Mouse (Mus musculus): Measurements from ENCODE around the gene Serpina5. TPM values are rescaled to one million over a fixed set of nuclear protein-coding genes. Genes with fewer than 3 reads are reported as not detected.

Serpina5 gene
- polyA plus RNA-seq, 1 experiment from 2014 or later, result not detected

DNA sequence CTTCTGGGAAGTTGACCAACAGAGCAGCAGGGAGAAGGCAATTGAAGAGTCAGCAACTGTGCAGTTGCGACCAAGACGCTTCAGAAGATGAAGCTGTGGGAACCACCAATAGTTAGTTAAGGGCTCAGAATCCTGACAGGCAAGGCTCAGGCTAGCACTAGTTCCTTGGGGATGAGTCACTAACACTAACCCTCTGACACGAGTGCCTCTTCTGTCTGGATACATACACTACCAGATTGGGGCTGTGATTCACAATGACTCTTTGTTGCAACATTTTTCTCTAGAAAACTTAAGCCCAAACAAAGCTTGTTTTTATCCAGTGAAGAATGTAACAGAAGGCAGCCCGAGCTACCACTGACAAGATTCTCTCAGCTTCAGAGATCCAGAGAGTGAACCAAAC is 35.9 kb upstream of the Serpina5 start:
- no peak overlapping the region for H3K9ac ChIP-seq (replicated peaks; ENCODE audit: low read length)
- H3K9me3 ChIP-seq (replicated peaks; ENCODE audit: control insufficient read depth, low read length), result no peaks in the 10 kb centered on the region
- H3K4me2 ChIP-seq (ENCODE audit: low read depth, low read length), result no peak overlapping the region
- no peak overlapping the region for H3K4me3 ChIP-seq (ENCODE audit: low read depth, low read length)
- WGBS, result 73% methylated on average over 4 of the region's 4 CpGs
- no peaks in the 10 kb centered on the region for H3K27me3 ChIP-seq (ENCODE audit: control insufficient read depth, insufficient read depth, low read length)
- no peak for DNase-seq (ENCODE audit: low spot score)
- H3K36me3 ChIP-seq (replicated peaks; ENCODE audit: control insufficient read depth, insufficient read depth, low read depth, low read length), result no peaks in the 10 kb centered on the region
- no peaks in the 10 kb centered on the region for H3K4me1 ChIP-seq (ENCODE audit: control insufficient read depth, insufficient read depth, low read length)
- H3K27ac ChIP-seq (replicated peaks; ENCODE audit: low read depth, low read length), result no peak overlapping the region
- ATAC-seq (replicated peaks; ENCODE audit: insufficient number of reproducible peaks, low FRiP score, low TSS enrichment, low read depth), result no peak

DNA sequence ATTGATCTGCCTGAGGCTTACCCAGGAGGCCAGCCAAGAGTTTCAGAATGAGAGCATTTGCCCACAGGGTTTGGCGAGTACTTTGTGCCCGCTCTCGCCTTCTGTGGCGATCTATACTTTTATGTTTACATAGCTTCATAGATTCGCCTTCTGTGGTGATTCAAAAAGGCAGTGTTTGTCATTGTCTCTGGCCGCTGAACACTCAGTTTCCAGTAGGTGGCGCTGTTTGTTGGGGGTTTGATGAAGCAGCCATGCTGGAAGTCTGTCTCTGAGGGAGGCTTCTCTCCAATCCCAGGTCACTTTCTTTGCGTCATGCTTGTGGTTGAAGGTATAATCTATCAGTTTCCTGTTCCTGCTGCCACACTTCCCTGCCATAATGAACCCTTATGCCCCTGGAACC is 34.7 kb upstream of the Serpina5 start:
- no peaks in the 10 kb centered on the region for H3K4me1 ChIP-seq (ENCODE audit: control insufficient read depth, insufficient read depth, low read length)
- no peaks in the 10 kb centered on the region for H3K36me3 ChIP-seq (replicated peaks; ENCODE audit: control insufficient read depth, insufficient read depth, low read depth, low read length)
- DNase-seq (ENCODE audit: low spot score) (peak; percentile 83), ATAC-seq (replicated peaks; ENCODE audit: insufficient number of reproducible peaks, low FRiP score, low TSS enrichment, low read depth) (no peak)
- H3K27ac ChIP-seq (replicated peaks; ENCODE audit: low read depth, low read length), result no peak overlapping the region
- H3K4me2 ChIP-seq (ENCODE audit: low read depth, low read length), result no peak overlapping the region
- no peak overlapping the region for H3K4me3 ChIP-seq (ENCODE audit: low read depth, low read length)
- 27% methylated on average over 8 of the region's 8 CpGs for WGBS
- no peak overlapping the region for H3K9ac ChIP-seq (replicated peaks; ENCODE audit: low read length)
- H3K9me3 ChIP-seq (replicated peaks; ENCODE audit: control insufficient read depth, low read length), result no peaks in the 10 kb centered on the region
- no peaks in the 10 kb centered on the region for H3K27me3 ChIP-seq (ENCODE audit: control insufficient read depth, insufficient read depth, low read length)

DNA sequence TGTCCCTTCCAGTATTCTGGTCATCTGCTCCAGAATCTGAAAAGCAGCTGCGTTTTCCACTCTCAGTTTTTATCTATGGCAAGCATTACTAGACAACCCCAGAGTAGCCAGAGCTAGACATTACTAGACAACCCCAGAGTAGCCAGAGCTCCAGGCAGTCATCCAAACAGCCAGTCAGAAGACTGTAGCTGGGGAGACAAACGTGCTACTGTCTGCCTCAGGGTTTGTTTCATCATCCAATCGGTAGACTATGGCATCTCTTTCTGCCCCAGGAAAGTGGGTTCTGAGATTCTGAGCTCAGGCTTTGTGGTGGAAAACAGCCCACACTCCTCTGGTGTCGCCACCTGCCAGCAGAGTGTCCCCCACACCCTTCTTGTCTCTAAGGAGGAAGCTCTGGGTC is 33.4 kb upstream of the Serpina5 start:
- Histone ChIP-seq H3K4me3 (ENCODE audit: low read depth, low read length) (no peak overlapping the region), H3K9me3 (replicated peaks; ENCODE audit: control insufficient read depth, low read length) (no peaks in the 10 kb centered on the region), H3K27ac (replicated peaks; ENCODE audit: low read depth, low read length) (no peak overlapping the region), H3K4me2 (ENCODE audit: low read depth, low read length) (no peak overlapping the region; the same call in 1 of the 2 replicates), H3K36me3 (replicated peaks; ENCODE audit: control insufficient read depth, insufficient read depth, low read depth, low read length) (no peaks in the 10 kb centered on the region), H3K27me3 (ENCODE audit: control insufficient read depth, insufficient read depth, low read length) (no peaks in the 10 kb centered on the region), H3K9ac (replicated peaks; ENCODE audit: low read length) (no peak overlapping the region), H3K4me1 (ENCODE audit: control insufficient read depth, insufficient read depth, low read length) (no peaks in the 10 kb centered on the region)
- 31% methylated on average over 4 of the region's 4 CpGs for WGBS
- ATAC-seq (replicated peaks; ENCODE audit: insufficient number of reproducible peaks, low FRiP score, low TSS enrichment, low read depth), result no peak
- DNase-seq (ENCODE audit: low spot score), result peak; percentile 49

DNA sequence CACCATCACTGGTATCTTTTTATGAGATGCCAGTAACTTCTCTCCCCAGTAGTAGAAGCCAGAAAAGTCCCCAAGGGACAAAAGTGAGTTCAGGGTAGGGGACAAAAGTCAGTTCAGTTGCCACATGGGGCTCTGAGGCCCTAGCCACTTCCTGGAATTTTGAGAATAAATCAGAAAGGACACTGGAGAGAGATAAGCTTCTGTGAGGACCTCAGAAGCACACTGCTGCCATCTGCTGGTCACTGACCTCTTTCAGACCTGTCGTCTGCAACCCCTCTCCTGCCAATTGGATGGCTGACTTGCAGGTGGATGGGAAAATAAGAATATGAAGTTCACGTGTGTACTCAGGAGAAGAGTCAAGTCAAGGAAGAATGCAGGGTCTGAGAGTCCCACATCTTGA is 31.3 kb upstream of the Serpina5 start:
- no peaks in the 10 kb centered on the region for H3K36me3 ChIP-seq (replicated peaks; ENCODE audit: control insufficient read depth, insufficient read depth, low read depth, low read length)
- no peaks in the 10 kb centered on the region for H3K4me1 ChIP-seq (ENCODE audit: control insufficient read depth, insufficient read depth, low read length)
- no peaks in the 10 kb centered on the region for H3K27me3 ChIP-seq (ENCODE audit: control insufficient read depth, insufficient read depth, low read length)
- H3K9me3 ChIP-seq (replicated peaks; ENCODE audit: control insufficient read depth, low read length), result no peaks in the 10 kb centered on the region
- ATAC-seq (replicated peaks; ENCODE audit: insufficient number of reproducible peaks, low FRiP score, low TSS enrichment, low read depth) (0 out of 2 replicates have a peak, but pooled peaks have one; percentile 26), DNase-seq (ENCODE audit: low spot score) (peak; percentile 85)
- no peak overlapping the region for H3K4me2 ChIP-seq (ENCODE audit: low read depth, low read length)
- no peak overlapping the region for H3K9ac ChIP-seq (replicated peaks; ENCODE audit: low read length)
- 15% methylated on average over 2 of the region's 2 CpGs for WGBS
- no peak overlapping the region for H3K27ac ChIP-seq (replicated peaks; ENCODE audit: low read depth, low read length)
- no peak overlapping the region for H3K4me3 ChIP-seq (ENCODE audit: low read depth, low read length)

DNA sequence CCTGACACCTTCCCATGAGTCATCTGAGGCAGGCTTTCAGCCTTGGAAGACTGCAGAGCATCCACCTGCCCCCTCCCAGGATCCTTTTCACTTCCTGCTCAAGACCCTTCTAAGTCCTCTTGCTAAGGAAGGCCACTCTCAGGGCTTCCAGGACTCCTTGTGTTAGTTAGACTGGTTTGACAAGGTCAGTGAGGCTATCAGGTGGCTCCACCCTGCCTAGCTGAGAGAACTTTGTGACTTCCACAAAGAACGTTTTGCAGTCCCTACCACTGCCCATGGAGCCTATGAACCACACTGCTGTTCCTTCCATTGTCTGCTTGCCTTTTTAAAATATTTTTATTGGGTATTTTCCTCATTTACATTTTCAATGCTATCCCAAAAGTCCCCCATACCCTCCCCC is 29.2 kb upstream of the Serpina5 start:
- WGBS, result 28% methylated on average over 1 of the region's 1 CpGs
- Histone ChIP-seq H3K4me1 (ENCODE audit: control insufficient read depth, insufficient read depth, low read length) (no peaks in the 10 kb centered on the region), H3K36me3 (replicated peaks; ENCODE audit: control insufficient read depth, insufficient read depth, low read depth, low read length) (no peaks in the 10 kb centered on the region), H3K9me3 (replicated peaks; ENCODE audit: control insufficient read depth, low read length) (no peaks in the 10 kb centered on the region), H3K9ac (replicated peaks; ENCODE audit: low read length) (no peak overlapping the region), H3K4me2 (ENCODE audit: low read depth, low read length) (no peak overlapping the region), H3K27ac (replicated peaks; ENCODE audit: low read depth, low read length) (no peak overlapping the region), H3K4me3 (ENCODE audit: low read depth, low read length) (no peak overlapping the region), H3K27me3 (ENCODE audit: control insufficient read depth, insufficient read depth, low read length) (no peaks in the 10 kb centered on the region)
- ATAC-seq (replicated peaks; ENCODE audit: insufficient number of reproducible peaks, low FRiP score, low TSS enrichment, low read depth) (no peak), DNase-seq (ENCODE audit: low spot score) (no peak)

DNA sequence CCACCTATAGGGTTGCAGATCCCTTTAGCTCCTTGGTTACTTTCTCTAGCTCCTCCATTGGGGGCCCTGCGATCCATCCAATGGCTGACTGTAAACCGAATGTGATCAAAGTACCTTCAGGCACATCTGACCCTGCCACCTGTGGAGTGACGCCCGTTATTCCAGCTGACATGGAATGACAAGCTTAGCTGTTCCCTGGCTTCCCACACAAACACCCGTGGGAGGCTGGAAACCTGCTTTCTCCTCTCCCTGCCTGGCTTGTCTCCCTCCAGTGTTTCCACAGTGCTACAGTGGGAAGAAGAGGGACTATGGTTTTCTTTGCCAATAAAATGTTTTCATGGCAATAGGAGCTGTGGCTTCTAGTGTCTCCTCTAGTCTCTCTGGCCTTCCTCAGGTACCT is 28.6 kb upstream of the Serpina5 start:
- Histone ChIP-seq H3K9ac (replicated peaks; ENCODE audit: low read length) (no peak overlapping the region), H3K9me3 (replicated peaks; ENCODE audit: control insufficient read depth, low read length) (no peaks in the 10 kb centered on the region), H3K4me1 (ENCODE audit: control insufficient read depth, insufficient read depth, low read length) (no peaks in the 10 kb centered on the region), H3K27ac (replicated peaks; ENCODE audit: low read depth, low read length) (no peak overlapping the region), H3K36me3 (replicated peaks; ENCODE audit: control insufficient read depth, insufficient read depth, low read depth, low read length) (no peaks in the 10 kb centered on the region), H3K4me3 (ENCODE audit: low read depth, low read length) (no peak overlapping the region), H3K4me2 (ENCODE audit: low read depth, low read length) (no peak overlapping the region), H3K27me3 (ENCODE audit: control insufficient read depth, insufficient read depth, low read length) (no peaks in the 10 kb centered on the region)
- ATAC-seq (replicated peaks; ENCODE audit: insufficient number of reproducible peaks, low FRiP score, low TSS enrichment, low read depth) (no peak), DNase-seq (ENCODE audit: low spot score) (no peak)
- WGBS, result 69% methylated on average over 5 of the region's 5 CpGs

DNA sequence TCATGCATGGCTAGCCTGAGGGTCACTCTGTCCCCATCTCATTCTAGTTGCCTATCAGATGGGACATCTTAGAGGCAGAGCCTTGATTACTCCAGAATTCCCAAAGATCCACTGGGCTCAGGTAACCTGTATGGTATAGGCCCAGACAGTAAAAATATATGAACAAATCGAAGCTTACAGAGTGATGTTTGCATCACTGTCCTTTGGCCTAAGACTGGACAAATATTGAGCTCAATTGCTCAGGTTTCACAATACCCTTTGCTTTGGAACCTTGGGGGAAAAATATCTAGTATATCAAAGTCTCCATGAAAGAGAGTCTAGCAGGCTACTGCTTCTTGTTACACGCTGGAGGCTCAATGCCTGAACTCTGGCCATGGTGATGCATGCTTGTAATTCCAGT is 10.8 kb upstream of the Serpina5 start:
- H3K9ac ChIP-seq (replicated peaks; ENCODE audit: low read length), result no peak overlapping the region
- 82% methylated on average over 2 of the region's 2 CpGs for WGBS
- DNase-seq (ENCODE audit: low spot score), result no peak
- no peak overlapping the region for H3K4me2 ChIP-seq (ENCODE audit: low read depth, low read length)
- ATAC-seq (replicated peaks; ENCODE audit: insufficient number of reproducible peaks, low FRiP score, low TSS enrichment, low read depth), result no peak
- H3K27me3 ChIP-seq (ENCODE audit: control insufficient read depth, insufficient read depth, low read length), result no peaks in the 10 kb centered on the region
- no peak overlapping the region for H3K27ac ChIP-seq (replicated peaks; ENCODE audit: low read depth, low read length)
- no peaks in the 10 kb centered on the region for H3K36me3 ChIP-seq (replicated peaks; ENCODE audit: control insufficient read depth, insufficient read depth, low read depth, low read length)
- no peaks in the 10 kb centered on the region for H3K9me3 ChIP-seq (replicated peaks; ENCODE audit: control insufficient read depth, low read length)
- no peak overlapping the region for H3K4me3 ChIP-seq (ENCODE audit: low read depth, low read length)
- H3K4me1 ChIP-seq (ENCODE audit: control insufficient read depth, insufficient read depth, low read length), result no peaks in the 10 kb centered on the region

DNA sequence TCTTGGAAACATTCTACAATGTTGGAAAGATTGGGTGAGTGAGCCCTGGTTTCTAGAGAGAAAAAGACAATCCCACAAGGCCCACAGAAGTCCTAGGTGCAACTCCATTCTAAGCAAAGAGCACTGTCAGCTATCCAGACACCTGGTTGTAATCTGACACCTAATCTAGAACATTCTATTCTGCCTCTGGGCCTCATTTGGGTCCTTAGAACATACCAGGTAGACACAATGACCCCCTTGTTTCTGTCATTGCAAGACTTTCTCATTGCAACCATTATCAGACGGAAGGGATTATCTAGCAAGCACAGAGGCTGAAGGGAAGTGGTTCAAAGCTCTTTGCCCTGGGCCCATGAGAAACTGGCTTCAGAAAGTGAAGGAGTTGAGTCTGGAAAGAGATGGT is 9.6 kb upstream of the Serpina5 start:
- WGBS, result 76% methylated on average over 1 of the region's 1 CpGs
- no peak for ATAC-seq (replicated peaks; ENCODE audit: insufficient number of reproducible peaks, low FRiP score, low TSS enrichment, low read depth)
- Histone ChIP-seq H3K9me3 (replicated peaks; ENCODE audit: control insufficient read depth, low read length) (no peaks in the 10 kb centered on the region), H3K9ac (replicated peaks; ENCODE audit: low read length) (no peak overlapping the region), H3K4me3 (ENCODE audit: low read depth, low read length) (no peak overlapping the region), H3K4me1 (ENCODE audit: control insufficient read depth, insufficient read depth, low read length) (no peaks in the 10 kb centered on the region), H3K36me3 (replicated peaks; ENCODE audit: control insufficient read depth, insufficient read depth, low read depth, low read length) (no peaks in the 10 kb centered on the region), H3K27me3 (ENCODE audit: control insufficient read depth, insufficient read depth, low read length) (no peaks in the 10 kb centered on the region), H3K27ac (replicated peaks; ENCODE audit: low read depth, low read length) (no peak overlapping the region), H3K4me2 (ENCODE audit: low read depth, low read length) (no peak overlapping the region)
- DNase-seq (ENCODE audit: low spot score), result no peak

Measured in embryonic facial prominence, embryonic 11.5 days (tissue).